Mouse (Mus musculus): ENCODE results near the gene Zfp2. TPM values are rescaled to one million over a fixed set of nuclear protein-coding genes. Genes with fewer than 3 reads are reported as not detected.

Gene Zfp2
- polyA plus RNA-seq, 1 experiment from 2014 or later, result 14.5 TPM

- Histone ChIP-seq H3K27ac (no peak within 1 kb of the TSS), H3K4me1 (peaks cover 32% of the 10 kb centered on the region), H3K9me3 (replicated peaks) (no peaks in the 10 kb centered on the region), H3K4me3 (replicated peaks) (peak within 1 kb of the TSS; percentile 48), H3K36me3 (no peaks in the 10 kb centered on the region), H3K9ac (no peak within 1 kb of the TSS), H3K4me2 (peak within 1 kb of the TSS; percentile 90), H3K27me3 (peaks cover 65% of the 10 kb centered on the region)
- no peak for ATAC-seq (replicated peaks; ENCODE audit: low FRiP score)
- 1% methylated on average over 11 of the region's 11 CpGs for WGBS
Measured at GRCm38 (mm10) chr11:50850177-50850735, 65.7 kb downstream of the Zfp2 start, which contains the start of gene Grm6. Gene Grm6, plus strand, starts transcription at chr11:50850685.

- Histone ChIP-seq H3K4me3 (replicated peaks) (0 out of 2 replicates have a peak overlapping the region, but pooled peaks have one; percentile 48), H3K4me1 (peaks cover 32% of the 10 kb centered on the region), H3K27me3 (peaks cover 65% of the 10 kb centered on the region), H3K27ac (no peak overlapping the region), H3K9me3 (replicated peaks) (no peaks in the 10 kb centered on the region), H3K9ac (no peak overlapping the region), H3K4me2 (peak overlapping the region; percentile 90; the same call in 1 of the 2 replicates), H3K36me3 (no peaks in the 10 kb centered on the region)
- WGBS, result 2% methylated on average over 10 of the region's 10 CpGs
- no peak for ATAC-seq (replicated peaks; ENCODE audit: low FRiP score)
Measured at GRCm38 (mm10) chr11:50849310-50849709, 66.7 kb downstream of the Zfp2 start.

Other genes starting within 250 kb of the Zfp2 start
- 29.3 and 31.3 TPM in 2 replicates for gene Zfp354c, start 88.4 kb downstream of the Zfp2 start, polyA plus RNA-seq (2015; fragmentation: Nextera tagmentation; extraction: Ambion mirVana)
- 0.76 and 0.91 TPM in 2 replicates for gene Zfp879, start 74.6 kb downstream of the Zfp2 start, polyA plus RNA-seq (2015; fragmentation: Nextera tagmentation; extraction: Ambion mirVana)
- not detected in 2 replicates for gene Grm6, start 65.5 kb downstream of the Zfp2 start, polyA plus RNA-seq (2015; fragmentation: Nextera tagmentation; extraction: Ambion mirVana)
- 8.5 and 9.6 TPM in 2 replicates for gene Zfp454, start 28.5 kb downstream of the Zfp2 start, polyA plus RNA-seq (2015; fragmentation: Nextera tagmentation; extraction: Ambion mirVana)
- gene Zfp354b, start 15.5 kb upstream of the Zfp2 start, polyA plus RNA-seq (2015; fragmentation: Nextera tagmentation; extraction: Ambion mirVana), result 1.5 and 1.6 TPM in 2 replicates
- not detected in 2 replicates for gene 4933414I15Rik, start 27.6 kb upstream of the Zfp2 start, polyA plus RNA-seq (2015; fragmentation: Nextera tagmentation; extraction: Ambion mirVana)
- not detected in 2 replicates for gene Prop1, start 37.6 kb upstream of the Zfp2 start, polyA plus RNA-seq (2015; fragmentation: Nextera tagmentation; extraction: Ambion mirVana)
- not detected in 2 replicates for gene Olfr1378, start 50.4 kb upstream of the Zfp2 start, polyA plus RNA-seq (2015; fragmentation: Nextera tagmentation; extraction: Ambion mirVana)
- gene Olfr1377, start 65.8 kb upstream of the Zfp2 start, polyA plus RNA-seq (2015; fragmentation: Nextera tagmentation; extraction: Ambion mirVana), result not detected in 2 replicates
- not detected in 2 replicates for gene Olfr51, start 87.4 kb upstream of the Zfp2 start, polyA plus RNA-seq (2015; fragmentation: Nextera tagmentation; extraction: Ambion mirVana)
- not detected in 2 replicates for gene Olfr54, start 98.1 kb upstream of the Zfp2 start, polyA plus RNA-seq (2015; fragmentation: Nextera tagmentation; extraction: Ambion mirVana)
- gene Olfr1375, start 131.9 kb upstream of the Zfp2 start, polyA plus RNA-seq (2015; fragmentation: Nextera tagmentation; extraction: Ambion mirVana), result not detected in 2 replicates
- 9.7 and 12.7 TPM in 2 replicates for gene Zfp354a, start 143.1 kb upstream of the Zfp2 start, polyA plus RNA-seq (2015; fragmentation: Nextera tagmentation; extraction: Ambion mirVana)

Data from kidney, embryonic 15.5 days (tissue).